Mouse (Mus musculus) T-cell, adult 2 months (primary cell): ENCODE data around the gene Fam178b.
A peak's percentile ranks its signal among the peaks of the same experiment; 100 is the strongest.

ENCODE experiments used
- DNase-seq: peaks from one replicate; pipeline ENCODE4 v3.0.0; 2022; ENCODE audit warnings: low spot score

Fam178b gene

GRCm38 (mm10) chr1:36682620-36683355 is at the start of gene Fam178b:
Fam178b (minus strand) TSS chr1:36683183.
- DNase-seq: no peak

GRCm38 (mm10) chr1:36724057-36724431 is 41.1 kb upstream of the Fam178b start:
- DNase-seq: no peak

- DNase-seq: peak; percentile 77
These were observed 40.4 kb upstream of the Fam178b start for GRCm38 (mm10) chr1:36723146-36724056.

- DNase-seq: no peak
These were observed 35.8 kb upstream of the Fam178b start for GRCm38 (mm10) chr1:36718786-36719185.

- DNase-seq: no peak
These were observed 31.3 kb upstream of the Fam178b start, which contains the start of gene Actr1b for GRCm38 (mm10) chr1:36714311-36714710. Actr1b (minus strand) TSS chr1:36714422.

GRCm38 (mm10) chr1:36711104-36711503 is 28.1 kb upstream of the Fam178b start:
- DNase-seq: no peak

- peak; percentile 99 for DNase-seq
These were observed 26.9 kb upstream of the Fam178b start, which contains the start of gene 4933424G06Rik for GRCm38 (mm10) chr1:36709854-36710280. 4933424G06Rik (plus strand) TSS chr1:36710149.

GRCm38 (mm10) chr1:36709055-36709853 is 26.3 kb upstream of the Fam178b start:
- peak; percentile 61 for DNase-seq

- DNase-seq: no peak
These were observed 25.6 kb upstream of the Fam178b start for GRCm38 (mm10) chr1:36708626-36709025.

- no peak for DNase-seq
These were observed 24.8 kb upstream of the Fam178b start for GRCm38 (mm10) chr1:36707797-36708196.

- no peak for DNase-seq
These were observed 24.2 kb upstream of the Fam178b start for GRCm38 (mm10) chr1:36707166-36707565.

- DNase-seq: no peak
These were observed 14.0 kb upstream of the Fam178b start for GRCm38 (mm10) chr1:36697030-36697429.

- no peak for DNase-seq
These were observed 13.4 kb upstream of the Fam178b start for GRCm38 (mm10) chr1:36696411-36696810.

GRCm38 (mm10) chr1:36694871-36695270 is 11.9 kb upstream of the Fam178b start:
- no peak for DNase-seq

GRCm38 (mm10) chr1:36691271-36692155 is 8.5 kb upstream of the Fam178b start, which contains the start of gene Cox5b:
Cox5b (plus strand) TSS chr1:36691449.
- peak; percentile 96 for DNase-seq

- DNase-seq: no peak
These were observed 7.8 kb upstream of the Fam178b start for GRCm38 (mm10) chr1:36690671-36691235.

GRCm38 (mm10) chr1:36683810-36684467 is 956 bp upstream of the Fam178b start:
- peak; percentile 64 for DNase-seq

GRCm38 (mm10) chr1:36680893-36681292 is 2.1 kb downstream of the Fam178b start:
- no peak for DNase-seq

- no peak for DNase-seq
These were observed 8.0 kb downstream of the Fam178b start for GRCm38 (mm10) chr1:36674936-36675335.
